Mouse (Mus musculus) hindbrain, embryonic 16.5 days (tissue): ENCODE data around the gene Cfap45. TPM values are rescaled to one million over a fixed set of nuclear protein-coding genes. Genes with fewer than 3 reads are reported as not detected.
A peak's percentile ranks its signal among the peaks of the same experiment; 100 is the strongest.

Experiments used
- ATAC-seq: fragments of 200-750 bp; cut with Nextera tagmentation; 2 replicates; pipeline ENCODE4 v1.8.0; 2017; ENCODE audit warnings: moderate TSS enrichment, moderate library complexity
- H3K27ac ChIP-seq: fragments of 300-500 bp; sonication (generic); 2 replicates; pipeline ENCODE4 v1.5.1; 2014; ENCODE audit warnings: low read depth, mild to moderate bottlenecking, control low read depth, low read length, moderate library complexity
- H3K27me3 ChIP-seq: fragments of 300-500 bp; sonication (generic); replicated peaks from 2 replicates; pipeline ENCODE4 v1.6.1; 2014; ENCODE audit warnings: low read length; ENCODE audit not compliant: control insufficient read depth, insufficient read depth
- H3K36me3 ChIP-seq: fragments of 300-500 bp; sonication (generic); 2 replicates; pipeline ENCODE4 v1.6.1; 2014; ENCODE audit warnings: mild to moderate bottlenecking, low read length, moderate library complexity, mixed read lengths; ENCODE audit not compliant: control insufficient read depth, insufficient read depth
- H3K4me1 ChIP-seq: fragments of 300-500 bp; sonication (generic); 2 replicates; pipeline ENCODE4 v1.6.1; 2014; ENCODE audit warnings: low read depth, low read length; ENCODE audit not compliant: control insufficient read depth, insufficient read depth
- H3K4me2 ChIP-seq: fragments of 300-500 bp; sonication (generic); 2 replicates; pipeline ENCODE4 v1.6.1; 2014; ENCODE audit warnings: mild to moderate bottlenecking, low read length, control low read depth, moderate library complexity
- H3K4me3 ChIP-seq: fragments of 300-500 bp; sonication (generic); 2 replicates; pipeline ENCODE4 v1.5.1; 2014; ENCODE audit warnings: mild to moderate bottlenecking, low read length, control low read depth, moderate library complexity
- H3K9ac ChIP-seq: fragments of 300-500 bp; sonication (generic); 2 replicates; pipeline ENCODE4 v1.6.1; 2014; ENCODE audit warnings: low read depth, mild to moderate bottlenecking, control low read depth, low read length, moderate library complexity
- H3K9me3 ChIP-seq: fragments of 300-500 bp; sonication (generic); 2 replicates; pipeline ENCODE4 v1.6.1; 2014; ENCODE audit warnings: mild to moderate bottlenecking, low read length, moderate library complexity; ENCODE audit not compliant: control insufficient read depth
- WGBS: fragments of 180-500 bp; shearing (Covaris S2); extraction: QIAGEN DNeasy Blood & Tissue Kit; methylation state at CpG from one replicate; pipeline ENCODE4 v1.1.7; 2014; 5-methylcytosine and 5-hydroxymethylcytosine counted together
- polyA plus RNA-seq: library from polyadenylated mRNA; unstranded; fragments of >200 nt; fragmentation: Nextera tagmentation; extraction: Ambion mirVana; gene quantifications from 2 replicates; pipeline ENCODE4 v1.2.1, GENCODE M21; 2015

Gene Cfap45
- polyA plus RNA-seq, 1 experiment from 2014 or later, result 5.4 TPM

DNA sequence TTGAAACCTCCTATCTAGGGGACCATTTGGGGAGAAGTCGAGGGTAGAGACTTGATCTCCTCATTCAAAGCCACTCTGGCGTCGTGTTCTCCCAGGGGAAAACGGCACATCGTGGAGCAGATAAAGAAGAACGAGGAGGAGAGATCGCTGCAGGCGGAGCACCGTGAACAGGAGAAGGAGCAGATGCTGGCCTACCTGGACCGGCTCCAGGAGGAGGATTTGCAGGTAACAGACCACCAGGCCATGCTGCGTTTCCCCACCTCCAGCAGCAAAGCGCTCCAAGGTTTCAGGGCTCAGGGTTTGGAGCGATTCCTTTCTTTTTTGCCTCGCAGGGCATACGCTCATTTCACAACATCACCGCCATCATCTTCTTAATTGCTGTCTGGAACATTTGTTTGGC, 14.5 kb downstream of the Cfap45 start:
- Histone ChIP-seq H3K4me1 (peaks cover 20% of the 10 kb centered on the region), H3K36me3 (no peaks in the 10 kb centered on the region), H3K4me3 (no peak overlapping the region), H3K9ac (no peak overlapping the region), H3K4me2 (no peak overlapping the region), H3K27me3 (no peaks in the 10 kb centered on the region), H3K9me3 (no peaks in the 10 kb centered on the region), H3K27ac (no peak overlapping the region)
- 75% methylated on average over 16 of the region's 16 CpGs for WGBS
- no peak for ATAC-seq

- WGBS, result 58% methylated on average over 6 of the region's 6 CpGs
- Histone ChIP-seq H3K4me1 (peaks cover 9% of the 10 kb centered on the region; the same call in 1 of the 2 replicates), H3K36me3 (no peaks in the 10 kb centered on the region), H3K4me3 (no peak overlapping the region), H3K4me2 (no peak overlapping the region), H3K27me3 (no peaks in the 10 kb centered on the region; the same call in 1 of the 2 replicates), H3K9ac (no peak overlapping the region; the same call in 1 of the 2 replicates), H3K9me3 (no peaks in the 10 kb centered on the region), H3K27ac (0 out of 2 replicates have a peak overlapping the region, but pooled peaks have one; percentile 21)
- peak; percentile 22; the same call in 1 of the 2 replicates for ATAC-seq
Measured at GRCm38 (mm10) chr1:172539827-172540226, 19.2 kb downstream of the Cfap45 start.

- H3K9ac ChIP-seq, result peak overlapping the region; percentile 51
- peak; percentile 60; the same call in 1 of the 2 replicates for ATAC-seq
- H3K9me3 ChIP-seq, result no peaks in the 10 kb centered on the region
- H3K27ac ChIP-seq, result 0 out of 2 replicates have a peak overlapping the region, but pooled peaks have one; percentile 21
- H3K4me1 ChIP-seq, result peaks cover 9% of the 10 kb centered on the region; the same call in 1 of the 2 replicates
- H3K27me3 ChIP-seq, result no peaks in the 10 kb centered on the region; the same call in 1 of the 2 replicates
- 43% methylated on average over 11 of the region's 11 CpGs for whole genome bisulfite sequencing
- no peak overlapping the region for H3K4me2 ChIP-seq
- no peaks in the 10 kb centered on the region for H3K36me3 ChIP-seq
- no peak overlapping the region for H3K4me3 ChIP-seq
Measured at GRCm38 (mm10) chr1:172540283-172540820, 19.8 kb downstream of the Cfap45 start.

GRCm38 (mm10) chr1:172546062-172546461, 25.5 kb downstream of the Cfap45 start:
- ATAC-seq, result no peak
- no peaks in the 10 kb centered on the region for H3K36me3 ChIP-seq
- WGBS, result 85% methylated on average over 4 of the region's 4 CpGs
- peaks cover 17% of the 10 kb centered on the region for H3K4me1 ChIP-seq
- no peak overlapping the region for H3K4me2 ChIP-seq
- H3K27ac ChIP-seq, result no peak overlapping the region
- no peak overlapping the region for H3K4me3 ChIP-seq
- H3K9ac ChIP-seq, result no peak overlapping the region
- no peaks in the 10 kb centered on the region; the same call in 1 of the 2 replicates for H3K27me3 ChIP-seq
- no peaks in the 10 kb centered on the region for H3K9me3 ChIP-seq

DNA sequence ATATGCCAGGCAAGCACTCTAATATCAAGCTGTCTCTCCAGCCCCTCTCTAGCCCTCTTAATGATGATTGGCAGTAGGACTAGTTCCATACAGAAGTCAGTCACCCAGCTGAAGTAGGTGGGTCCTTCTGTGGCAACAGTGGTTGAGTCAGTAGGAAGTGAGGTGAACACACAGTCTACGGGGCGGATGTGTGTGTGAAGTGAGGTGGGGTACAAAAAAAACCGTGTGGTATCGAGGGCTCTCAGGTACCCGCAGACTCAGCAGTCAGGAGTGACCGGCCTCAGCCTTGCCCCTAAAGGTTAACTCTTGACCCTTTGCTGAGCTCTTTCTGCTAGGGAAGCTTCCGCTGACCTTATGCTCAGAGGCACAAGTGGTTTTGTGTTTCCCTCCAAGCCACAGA, 27.9 kb downstream of the Cfap45 start:
- Histone ChIP-seq H3K36me3 (no peaks in the 10 kb centered on the region), H3K9ac (no peak overlapping the region), H3K4me3 (no peak overlapping the region), H3K27me3 (no peaks in the 10 kb centered on the region), H3K9me3 (no peaks in the 10 kb centered on the region), H3K4me1 (peaks cover 17% of the 10 kb centered on the region), H3K4me2 (no peak overlapping the region), H3K27ac (no peak overlapping the region)
- ATAC-seq, result no peak
- WGBS, result 59% methylated on average over 7 of the region's 7 CpGs

- no peaks in the 10 kb centered on the region for H3K36me3 ChIP-seq
- no peaks in the 10 kb centered on the region for H3K9me3 ChIP-seq
- WGBS, result 14% methylated on average over 2 of the region's 2 CpGs
- no peak overlapping the region for H3K27ac ChIP-seq
- H3K4me2 ChIP-seq, result peak overlapping the region; percentile 65
- no peak overlapping the region for H3K9ac ChIP-seq
- no peak for ATAC-seq
- no peak overlapping the region for H3K4me3 ChIP-seq
- peaks cover 17% of the 10 kb centered on the region for H3K4me1 ChIP-seq
- no peaks in the 10 kb centered on the region for H3K27me3 ChIP-seq
Measured at GRCm38 (mm10) chr1:172549314-172549713, 28.7 kb downstream of the Cfap45 start.

DNA sequence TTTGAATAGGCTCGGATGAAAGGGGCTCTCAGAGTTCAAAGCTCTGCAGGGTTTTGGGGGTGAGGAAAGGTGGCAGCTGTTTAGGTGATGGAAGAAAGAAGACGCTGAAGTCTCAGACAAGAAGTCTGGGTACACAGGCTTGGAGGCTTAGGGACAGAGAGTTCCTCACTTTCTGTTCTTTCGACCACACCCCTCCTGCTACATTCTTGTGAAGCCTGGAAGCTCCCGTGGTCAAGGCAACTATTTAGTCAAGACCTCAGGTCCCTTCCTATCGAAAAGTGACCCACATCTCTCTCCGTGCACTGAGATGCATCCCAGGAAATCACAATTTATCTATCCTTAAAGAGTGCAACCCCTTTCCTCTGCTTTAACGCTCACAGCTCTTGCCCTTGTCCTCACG, 29.1 kb downstream of the Cfap45 start:
- ATAC-seq, result no peak
- H3K4me2 ChIP-seq, result peak overlapping the region; percentile 65
- H3K27ac ChIP-seq, result no peak overlapping the region
- peak overlapping the region; percentile 48 for H3K4me3 ChIP-seq
- 6% methylated on average over 8 of the region's 8 CpGs for WGBS
- H3K36me3 ChIP-seq, result no peaks in the 10 kb centered on the region
- peak overlapping the region; percentile 56 for H3K9ac ChIP-seq
- H3K27me3 ChIP-seq, result no peaks in the 10 kb centered on the region
- peaks cover 17% of the 10 kb centered on the region for H3K4me1 ChIP-seq
- no peaks in the 10 kb centered on the region for H3K9me3 ChIP-seq

- WGBS, result 1% methylated on average over 8 of the region's 8 CpGs
- H3K27ac ChIP-seq, result no peak overlapping the region
Measured at GRCm38 (mm10) chr1:172550551-172550951, 29.9 kb downstream of the Cfap45 start.

GRCm38 (mm10) chr1:172551009-172551408, 30.4 kb downstream of the Cfap45 start:
- peak overlapping the region; percentile 48 for H3K4me3 ChIP-seq
- H3K4me2 ChIP-seq, result peak overlapping the region; percentile 65
- ATAC-seq, result no peak
- H3K9ac ChIP-seq, result peak overlapping the region; percentile 56
- peaks cover 17% of the 10 kb centered on the region for H3K4me1 ChIP-seq
- H3K27ac ChIP-seq, result no peak overlapping the region
- WGBS, result 43% methylated on average over 7 of the region's 7 CpGs
- H3K9me3 ChIP-seq, result no peaks in the 10 kb centered on the region
- H3K36me3 ChIP-seq, result no peaks in the 10 kb centered on the region
- no peaks in the 10 kb centered on the region for H3K27me3 ChIP-seq

More at GRCm38 (mm10) chr1:172550551-172550951, 29.9 kb downstream of the Cfap45 start:
- peak; percentile 88 for ATAC-seq
- Histone ChIP-seq H3K9ac (peak overlapping the region; percentile 56), H3K4me2 (peak overlapping the region; percentile 65), H3K27me3 (no peaks in the 10 kb centered on the region), H3K36me3 (no peaks in the 10 kb centered on the region), H3K9me3 (no peaks in the 10 kb centered on the region), H3K4me3 (peak overlapping the region; percentile 48), H3K4me1 (peaks cover 17% of the 10 kb centered on the region)
